Mouse (Mus musculus) testis, adult 2 months (tissue): Measurements from ENCODE around the gene Gm48552.

Experiments
- CTCF ChIP-seq: fragments of 200-500 bp; IDR thresholded peaks from 2 replicates; pipeline ENCODE4 v1.5.1; 2012; ENCODE audit warnings: low read depth, mild to moderate bottlenecking, inconsistent platforms, low read length, moderate library complexity; ENCODE audit not compliant: control insufficient read depth, insufficient read depth, insufficient replicate concordance
- POLR2A ChIP-seq: fragments of 200-500 bp; IDR thresholded peaks from 2 replicates; pipeline ENCODE4 v1.6.1; 2012; ENCODE audit warnings: low read depth, mild to moderate bottlenecking, inconsistent platforms, low read length, moderate library complexity; ENCODE audit not compliant: control insufficient read depth

GRCm38 (mm10) chr10:81431526-81432168 lies 42.8 kb downstream of the Gm48552 start:
- no peak for TF ChIP-seq CTCF
- no peak for TF ChIP-seq POLR2A
